Mouse (Mus musculus): ENCODE measurements at regions not wholly inside any gene's neighbourhood (a gene's known extent, or its start where the extent isn't known, plus 50 kb on each side); places are given as distances from the start of the nearest gene placed in this dataset.
A peak's percentile ranks its signal among the peaks of the same experiment; 100 is the strongest.

DNA sequence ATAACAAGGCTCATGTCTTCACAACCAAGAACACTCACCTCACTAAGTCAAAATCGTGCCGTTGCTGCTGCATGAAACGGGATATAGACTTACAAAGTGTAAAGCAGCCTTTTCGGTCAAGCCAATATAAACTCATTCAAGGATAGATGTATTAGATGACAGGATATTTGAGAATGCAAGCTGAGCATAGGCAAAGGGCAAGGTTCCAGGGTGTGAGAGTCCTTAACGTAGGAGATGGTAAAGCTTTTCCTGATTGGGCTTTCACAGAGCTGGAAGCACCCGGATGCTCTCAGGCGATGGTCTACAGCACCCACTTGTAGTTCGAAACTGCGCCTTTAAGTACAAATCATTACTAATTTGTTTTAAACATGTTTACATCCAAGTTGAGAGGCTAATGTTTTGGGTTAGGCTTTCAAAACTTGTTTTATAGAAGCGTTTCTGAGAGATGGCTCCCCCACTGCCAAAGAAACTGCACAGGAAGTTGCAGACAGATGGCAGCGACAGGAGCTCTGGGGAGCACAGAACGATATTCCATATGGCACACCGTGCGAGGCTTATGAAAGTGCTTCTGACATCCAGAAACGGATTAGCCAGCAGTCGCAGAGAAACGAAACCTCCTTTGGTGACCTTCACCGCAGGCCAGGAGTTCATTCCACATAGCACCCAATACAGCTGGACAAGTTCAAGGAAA lies 54.1 kb upstream of the Rell1 start:
- no peak for DNase-seq

DNA sequence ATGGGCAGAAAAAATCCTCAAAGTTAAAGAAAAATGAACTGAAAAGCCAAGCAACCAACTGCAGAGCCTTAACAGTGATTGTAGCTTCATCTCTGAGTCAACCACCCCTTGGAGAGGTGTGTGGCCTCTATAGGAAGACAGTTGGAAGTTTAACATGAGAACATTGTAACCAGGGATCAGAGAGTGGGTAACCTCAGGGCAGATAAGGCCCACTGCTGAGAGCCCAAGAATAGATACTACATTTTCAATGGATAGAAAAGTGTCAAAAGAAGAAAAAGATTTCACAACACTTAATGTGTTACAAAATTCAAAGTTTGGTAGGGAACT lies 54.6 kb upstream of the Rell1 start:
- no peak for DNase-seq

DNA sequence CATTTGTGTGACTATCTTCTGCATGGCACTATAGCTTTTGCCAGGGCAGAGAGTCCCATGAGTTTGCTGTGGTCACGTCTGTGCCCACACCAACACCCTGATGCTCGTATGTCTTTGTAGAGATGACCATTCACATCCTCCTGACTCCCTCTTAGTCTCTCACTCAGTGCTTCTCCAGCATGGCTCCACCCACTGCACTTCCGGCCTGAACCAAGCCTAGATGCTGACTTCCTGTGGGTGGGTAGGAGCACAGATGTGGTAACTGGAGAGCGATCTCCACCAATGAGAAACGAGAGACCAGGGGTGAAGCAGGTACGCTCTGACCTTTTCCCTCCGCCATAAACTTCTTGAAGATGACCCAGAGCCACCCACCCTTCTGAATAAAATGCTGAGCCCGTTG lies 55.7 kb upstream of the Rell1 start:
- DNase-seq: no peak

DNA sequence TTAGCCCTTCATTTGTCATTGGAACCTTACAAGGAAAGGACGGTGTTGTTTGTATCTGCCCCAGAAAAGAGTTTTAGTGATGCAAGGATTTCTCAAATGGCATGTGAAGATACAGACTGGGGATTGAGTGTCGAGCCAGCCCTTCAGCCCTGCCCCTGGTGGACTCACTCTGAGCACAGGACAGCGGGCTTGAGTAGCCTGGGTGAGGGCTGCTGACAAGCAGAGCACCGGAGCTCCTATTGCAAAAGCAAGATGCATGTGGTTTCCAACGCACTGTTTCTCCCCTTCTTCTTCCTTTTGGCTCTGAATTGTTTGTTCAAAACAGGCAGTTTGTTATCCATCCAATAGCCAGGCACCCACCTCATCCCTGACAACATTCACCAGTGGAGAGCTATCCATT lies 59.0 kb upstream of the Rell1 start:
- DNase-seq: no peak

DNA sequence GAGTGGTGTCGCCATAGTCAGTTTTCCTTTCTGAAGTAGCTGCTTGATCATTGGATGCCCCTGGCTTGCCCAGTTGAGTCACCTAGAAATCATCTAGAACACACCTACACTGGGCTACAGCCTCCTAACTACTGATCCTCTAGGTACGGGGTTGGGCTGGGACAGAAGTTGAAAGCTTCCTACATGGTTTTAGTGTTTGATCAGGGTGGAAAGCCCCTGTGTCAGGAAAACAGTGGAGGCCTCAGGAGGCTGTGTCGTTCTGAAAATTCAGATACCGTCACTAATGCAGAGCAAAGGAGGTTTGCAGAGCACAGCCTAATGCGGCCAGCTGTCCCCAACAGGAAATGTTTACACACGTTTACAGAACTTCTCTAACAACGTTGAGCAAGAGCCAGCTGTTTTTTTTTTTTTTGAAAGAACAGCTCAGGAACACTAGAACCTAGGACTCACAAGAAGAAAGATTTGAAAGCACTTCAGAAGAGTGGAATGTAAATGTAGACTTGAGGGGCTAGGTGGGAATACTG lies 61.0 kb upstream of the Rell1 start:
- no peak for DNase-seq

DNA sequence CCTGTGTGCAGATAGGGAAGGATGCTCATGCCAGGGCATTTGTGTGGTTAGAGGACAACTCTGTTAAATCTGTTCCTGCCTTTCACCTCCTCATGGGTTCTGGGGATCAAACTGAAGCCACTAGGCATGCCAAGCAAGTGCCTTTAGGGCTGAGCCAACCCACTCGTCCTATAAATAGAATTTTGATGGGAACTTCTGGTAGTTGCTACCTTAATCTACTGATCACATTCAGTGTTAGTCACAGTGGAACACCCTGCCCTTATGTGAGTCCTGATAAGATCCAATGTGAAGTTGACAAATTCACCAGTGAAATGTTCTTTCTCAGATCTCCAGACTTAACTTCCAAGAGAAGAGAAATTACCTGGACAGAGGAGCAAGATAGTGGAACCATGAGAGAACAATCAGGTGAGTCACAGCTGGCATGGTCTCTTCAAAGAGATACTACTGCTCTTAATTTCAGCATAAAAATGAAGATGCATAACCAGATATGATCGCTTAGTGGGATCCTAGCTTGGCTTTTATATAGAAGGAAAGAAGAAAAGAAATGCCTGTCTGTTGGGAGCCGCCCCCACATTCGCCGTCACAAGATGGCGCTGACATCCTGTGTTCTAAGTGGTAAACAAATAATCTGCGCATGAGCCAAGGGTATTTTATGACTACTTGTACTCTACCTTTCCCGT lies 61.7 kb upstream of the Rell1 start:
- peak; percentile 44 for DNase-seq

DNA sequence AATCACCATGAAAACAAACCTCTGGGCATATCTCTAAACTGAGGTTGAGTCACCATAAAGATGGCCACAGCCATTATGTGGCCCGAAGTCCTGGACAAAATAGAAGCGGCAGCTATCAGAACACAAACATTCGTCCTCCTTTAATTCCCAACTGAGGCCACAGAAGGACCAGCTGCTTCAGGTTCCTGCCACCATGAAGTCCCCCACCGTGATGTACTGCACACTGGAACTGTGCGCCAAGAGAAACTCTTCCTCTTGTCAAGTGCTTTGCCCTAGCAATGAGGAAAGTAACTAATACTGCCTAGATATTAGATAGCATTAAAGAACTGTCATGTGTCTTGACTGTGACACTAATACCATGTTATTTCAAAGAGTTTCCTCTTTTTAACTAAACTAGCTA lies 54.4 kb upstream of the Pgm2 start:
- DNase-seq: no peak

DNA sequence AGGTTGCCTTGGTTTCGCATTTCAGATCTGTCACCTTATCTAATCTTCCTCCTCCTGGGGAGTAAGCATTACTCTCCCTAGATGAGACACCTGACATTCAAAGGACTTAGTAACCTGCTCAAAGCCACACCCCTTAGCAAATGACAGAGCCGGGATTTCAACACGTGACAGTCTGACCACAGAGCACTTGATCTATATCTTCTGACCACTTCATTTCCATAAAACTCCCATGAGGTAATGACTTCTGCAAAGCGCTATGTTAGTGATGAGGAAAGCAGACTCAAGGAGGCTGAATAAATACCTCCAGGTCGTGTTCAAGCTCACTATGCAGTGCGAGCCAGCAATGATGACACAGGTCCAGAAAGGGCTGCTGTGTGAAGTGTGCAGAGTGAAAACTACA lies 52.1 kb upstream of the Pgm2 start:
- DNase-seq: no peak
